Mouse (Mus musculus): ENCODE measurements around the gene Svbp.
A peak's percentile ranks its signal among the peaks of the same experiment; 100 is the strongest.

The Svbp gene

DNA sequence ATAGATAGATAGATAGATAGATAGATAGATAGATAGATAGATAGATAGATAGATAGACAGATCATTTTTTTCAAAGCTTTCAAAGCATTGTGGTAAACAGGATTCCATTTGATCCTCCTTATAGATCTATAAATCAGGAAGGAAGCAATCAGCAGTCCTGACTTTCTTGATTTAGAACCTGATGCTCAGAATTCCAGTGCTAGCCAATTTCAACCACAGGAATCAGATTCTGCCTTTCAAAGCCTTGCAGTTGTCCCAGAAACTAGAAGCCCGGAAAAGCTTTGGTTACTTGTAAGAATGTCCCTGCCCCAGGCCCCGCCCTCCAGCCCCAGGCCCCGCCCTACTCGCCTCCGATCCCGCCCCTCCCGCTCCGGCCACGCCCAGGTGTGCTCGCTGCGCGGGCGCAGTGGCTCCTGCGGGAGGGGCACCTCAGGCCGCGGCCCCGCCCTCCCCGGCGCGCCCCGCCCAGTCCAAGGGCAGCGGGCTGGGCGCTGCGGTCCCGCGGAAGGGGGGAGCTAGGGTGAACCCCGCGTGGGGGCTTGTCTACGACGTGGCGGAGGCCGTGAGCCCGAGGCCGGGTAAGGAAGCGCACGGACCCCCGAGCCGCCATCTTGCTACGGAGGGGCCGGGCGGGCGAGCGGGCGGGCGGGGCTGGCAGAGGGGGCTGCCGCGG is at the start of gene Svbp:
TSS of gene Svbp (plus strand) at position 398 of the 673 bp plus-strand sequence.
- peak; percentile 33 to 71 for DNase-seq (ENCODE audit: low read depth in 1 of 2, low spot score in 2 of 2)

DNA sequence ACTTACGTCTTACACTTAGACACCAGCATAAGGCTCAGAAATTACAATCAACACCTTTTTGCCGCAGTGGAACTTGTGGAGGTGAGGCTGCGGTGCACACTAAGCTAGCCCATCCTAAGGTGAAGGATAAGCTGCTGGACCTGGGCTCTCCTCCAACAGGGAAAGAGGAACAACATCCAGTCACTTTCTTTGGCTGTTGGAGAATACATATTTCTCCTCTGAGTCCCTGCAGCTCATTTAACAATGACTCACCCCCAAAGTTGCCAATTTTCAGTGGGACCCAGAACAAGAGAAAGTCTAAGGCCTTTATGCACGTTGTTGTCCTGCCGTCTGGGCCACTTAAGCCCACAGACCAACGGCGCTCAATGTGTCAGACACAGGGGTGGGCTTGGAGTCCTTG is 48.3 kb upstream of the Svbp start:
- DNase-seq (ENCODE audit: low read depth in 1 of 2, low spot score in 2 of 2), result no peak

DNA sequence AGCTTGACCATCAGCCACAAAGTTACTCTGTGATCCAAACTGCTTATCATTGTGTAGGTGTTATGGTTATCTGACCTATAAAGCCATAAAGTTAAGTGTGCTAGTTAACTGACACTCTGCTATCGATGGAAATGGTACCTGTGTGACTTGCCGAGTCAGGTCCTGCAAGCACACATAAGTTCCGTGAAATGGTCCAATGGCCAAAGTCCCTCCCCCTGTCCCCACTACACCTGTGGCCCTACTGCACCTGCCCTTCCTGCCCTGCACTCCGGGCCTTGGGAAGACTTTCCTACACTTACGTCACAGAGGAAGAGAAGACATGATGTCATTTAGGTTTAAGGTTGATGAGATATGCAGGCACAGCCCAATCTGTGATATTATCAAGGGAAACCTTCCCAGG is 47.8 kb upstream of the Svbp start:
- DNase-seq (ENCODE audit: low read depth in 1 of 2, low spot score in 2 of 2), result no peak

DNA sequence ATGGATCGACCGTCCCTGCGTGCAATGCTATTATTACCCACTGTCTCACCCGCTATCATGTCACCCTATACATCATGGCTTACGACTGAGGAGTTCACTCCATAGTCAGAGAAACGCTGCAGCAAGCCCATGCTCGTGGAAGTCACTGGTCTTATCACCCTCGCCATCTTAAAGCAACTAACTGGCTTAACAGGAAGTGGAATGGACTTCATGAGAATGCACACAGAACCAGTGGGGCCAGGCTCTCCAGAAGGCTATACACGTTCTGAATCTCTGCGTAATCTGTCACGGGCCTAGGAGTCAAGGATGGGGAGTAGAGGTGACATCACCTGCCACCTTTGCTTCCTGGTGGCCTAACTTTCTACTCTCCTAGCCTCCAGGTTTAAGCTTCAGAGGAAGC is 46.4 kb upstream of the Svbp start:
- DNase-seq (ENCODE audit: low read depth in 1 of 2, low spot score in 2 of 2), result no peak

DNA sequence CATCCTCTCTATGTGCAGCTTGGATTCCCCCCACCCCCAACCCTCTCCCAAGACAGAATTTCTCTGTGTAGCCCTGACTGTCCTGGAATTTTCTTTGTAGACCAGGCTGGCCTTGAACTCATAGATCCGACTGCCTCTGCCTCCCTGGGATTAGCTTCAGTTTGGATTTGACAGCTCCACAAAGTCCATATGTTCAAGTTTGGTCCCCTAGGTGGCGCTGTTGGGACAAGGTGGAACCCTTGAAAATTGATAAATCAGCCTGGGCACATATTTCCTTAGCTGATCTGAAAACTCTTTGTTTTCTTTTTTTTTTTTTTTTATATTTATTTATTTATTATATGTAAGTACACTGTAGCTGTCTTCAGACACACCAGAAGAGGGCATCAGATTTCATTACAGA is 37.9 kb upstream of the Svbp start:
- DNase-seq (ENCODE audit: low read depth in 1 of 2, low spot score in 2 of 2), result peak in 1 of 2 experiments; percentile 46

DNA sequence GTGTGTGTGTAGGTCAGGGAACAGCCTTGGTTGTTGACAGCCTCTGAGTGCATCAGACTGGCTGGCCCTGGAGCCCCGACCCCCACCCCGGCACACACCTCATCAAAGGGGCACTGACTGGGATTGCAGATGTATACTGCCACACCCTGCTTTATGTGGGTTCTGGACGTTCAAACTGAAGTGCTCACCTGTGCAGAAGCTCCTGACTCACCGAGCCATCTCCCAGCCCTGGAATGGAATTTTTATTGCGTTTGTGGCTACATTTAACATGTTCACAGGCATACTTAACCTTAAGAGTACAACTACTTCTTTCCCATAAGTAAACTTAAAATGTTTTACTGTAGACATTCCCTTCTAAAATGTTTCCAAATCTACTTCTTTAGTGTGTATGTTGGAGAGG is 37.2 kb upstream of the Svbp start:
- no peak for DNase-seq (ENCODE audit: low read depth in 1 of 2, low spot score in 2 of 2)

DNA sequence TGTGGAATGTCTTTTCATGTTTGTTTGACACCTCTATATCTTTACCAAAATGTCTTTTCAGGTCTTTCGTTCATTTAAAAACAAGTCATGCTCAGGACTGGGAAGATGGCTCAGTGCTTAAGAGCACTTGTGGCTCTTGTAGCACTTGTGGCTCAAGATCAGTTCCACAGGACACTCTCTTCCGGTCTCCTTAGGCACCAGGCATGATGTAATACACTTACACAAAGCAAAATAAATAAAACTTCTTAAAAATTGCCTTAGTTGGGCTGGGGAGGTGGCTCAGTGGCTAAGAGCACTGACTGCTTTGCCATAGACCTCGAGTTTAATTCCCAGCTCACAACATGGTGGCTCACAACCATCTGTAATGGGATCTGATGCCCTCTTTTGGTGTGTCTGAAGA is 33.7 kb upstream of the Svbp start:
- DNase-seq (ENCODE audit: low read depth in 1 of 2, low spot score in 2 of 2), result no peak

DNA sequence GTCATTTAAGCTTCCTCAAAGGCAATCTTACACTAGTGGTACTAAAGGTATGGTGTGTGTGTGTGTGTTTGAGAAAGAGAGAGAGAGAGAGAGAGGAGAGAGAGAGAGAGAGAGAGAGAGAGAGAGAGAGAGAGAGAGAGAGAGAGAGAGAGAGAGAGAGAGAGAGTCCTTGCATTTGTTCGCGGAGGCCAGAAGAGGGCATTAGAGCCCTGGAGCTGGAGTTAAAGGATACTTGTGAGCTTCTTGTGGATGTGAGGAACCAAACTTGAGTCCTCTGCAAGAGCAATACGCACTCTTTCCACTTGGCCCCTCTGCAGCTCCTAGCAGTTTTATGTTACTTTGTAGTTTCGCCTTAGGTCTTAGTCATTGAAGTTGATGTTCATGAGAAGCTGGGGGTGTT is 32.1 kb upstream of the Svbp start:
- DNase-seq (ENCODE audit: low read depth in 1 of 2, low spot score in 2 of 2), result no peak

DNA sequence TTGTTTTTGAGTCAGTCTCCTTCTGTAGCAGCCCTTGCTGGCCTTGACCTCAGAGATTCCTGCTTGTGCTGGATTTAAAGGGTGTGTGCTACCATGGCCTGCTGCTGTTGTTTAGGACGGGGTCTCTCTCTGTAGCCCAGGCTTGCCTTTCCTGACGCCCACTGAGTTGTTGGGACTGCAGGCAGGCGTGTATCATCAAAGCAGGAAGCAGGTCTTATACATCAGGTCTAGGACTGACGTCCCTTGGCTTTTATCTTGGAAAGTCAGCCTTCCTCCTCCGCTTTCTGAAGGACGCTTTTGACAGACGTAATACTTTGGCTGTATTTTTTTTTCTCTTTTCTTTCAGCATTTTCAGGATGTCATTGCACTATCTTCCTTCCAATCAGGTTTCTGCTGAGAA is 29.2 kb upstream of the Svbp start:
- DNase-seq (ENCODE audit: low read depth in 1 of 2, low spot score in 2 of 2), result no peak

DNA sequence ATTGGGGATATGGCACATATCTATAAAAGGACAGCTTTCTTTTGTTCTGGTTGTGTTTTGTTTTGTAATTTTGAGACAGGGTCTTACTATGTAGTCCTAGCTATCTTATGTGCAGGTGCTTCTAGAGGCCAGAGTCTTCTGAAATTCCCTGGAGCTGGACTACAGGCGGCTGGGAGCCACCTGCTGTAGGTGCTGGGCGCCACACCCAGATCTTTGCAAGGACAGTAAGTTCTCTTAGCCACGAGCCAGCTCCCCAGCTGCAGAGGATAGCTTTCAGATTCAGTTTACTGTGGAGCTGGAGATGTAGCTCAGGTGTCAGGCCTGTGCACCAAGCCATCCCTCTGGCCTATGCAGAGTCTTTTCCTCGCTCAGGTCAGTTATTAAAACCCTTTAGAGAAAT is 28.0 kb upstream of the Svbp start:
- DNase-seq (ENCODE audit: low read depth in 1 of 2, low spot score in 2 of 2), result no peak

DNA sequence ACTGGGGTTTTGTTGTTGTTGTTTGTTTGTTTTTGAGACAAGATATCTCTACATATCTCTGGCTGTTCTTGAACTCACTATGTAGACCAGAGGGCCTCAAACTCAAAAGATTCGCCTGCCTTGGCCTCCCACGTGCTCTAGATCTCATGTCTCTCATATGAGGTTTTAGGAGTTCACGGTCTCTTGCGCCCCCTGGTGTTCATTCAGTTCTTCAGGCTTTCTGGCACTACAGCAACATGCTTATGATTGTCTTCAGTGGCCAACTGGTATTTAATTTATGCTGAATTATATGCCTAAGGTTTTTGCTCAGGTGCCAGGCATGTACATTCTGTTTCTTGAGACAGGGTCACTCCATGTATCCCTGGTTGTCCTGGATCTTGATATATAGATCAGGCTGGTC is 27.4 kb upstream of the Svbp start:
- peak; percentile 30 to 69 for DNase-seq (ENCODE audit: low read depth in 1 of 2, low spot score in 2 of 2)

DNA sequence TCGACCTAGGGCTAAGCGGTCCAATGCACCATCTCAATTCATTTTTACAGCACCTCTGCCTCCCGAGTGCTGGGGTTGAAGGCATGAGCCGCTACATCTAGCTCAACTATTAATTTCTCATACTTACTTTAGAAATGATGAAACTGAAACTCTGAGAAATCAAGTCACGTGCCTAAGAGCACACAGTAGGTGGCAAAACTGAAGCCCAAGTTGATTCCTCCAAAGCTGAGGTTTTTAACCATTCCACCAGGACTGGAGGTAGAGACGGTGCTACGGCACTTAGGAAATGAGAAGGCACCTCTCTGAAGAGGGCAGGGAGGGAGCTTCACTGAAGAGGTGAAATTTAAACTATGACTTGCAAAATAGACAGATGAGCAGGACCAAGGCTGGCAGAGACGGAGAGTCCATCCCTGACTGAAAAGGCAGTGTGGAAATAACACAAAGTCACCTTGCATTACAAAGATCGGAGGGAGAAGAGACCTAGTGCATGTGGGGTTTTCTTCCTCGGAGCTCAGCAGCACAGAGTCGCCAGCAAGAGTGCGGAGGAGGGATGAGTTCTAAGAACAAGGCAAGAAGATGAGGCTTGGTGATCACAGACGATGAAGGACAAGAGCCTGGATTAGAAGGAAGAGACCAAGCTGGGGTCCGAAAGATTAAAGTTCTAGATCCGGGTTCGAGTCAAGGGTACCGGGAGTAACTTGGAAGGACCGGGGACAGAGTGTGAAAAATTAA is 22.0 kb upstream of the Svbp start:
- no peak for DNase-seq (ENCODE audit: low read depth in 1 of 2, low spot score in 2 of 2)

DNA sequence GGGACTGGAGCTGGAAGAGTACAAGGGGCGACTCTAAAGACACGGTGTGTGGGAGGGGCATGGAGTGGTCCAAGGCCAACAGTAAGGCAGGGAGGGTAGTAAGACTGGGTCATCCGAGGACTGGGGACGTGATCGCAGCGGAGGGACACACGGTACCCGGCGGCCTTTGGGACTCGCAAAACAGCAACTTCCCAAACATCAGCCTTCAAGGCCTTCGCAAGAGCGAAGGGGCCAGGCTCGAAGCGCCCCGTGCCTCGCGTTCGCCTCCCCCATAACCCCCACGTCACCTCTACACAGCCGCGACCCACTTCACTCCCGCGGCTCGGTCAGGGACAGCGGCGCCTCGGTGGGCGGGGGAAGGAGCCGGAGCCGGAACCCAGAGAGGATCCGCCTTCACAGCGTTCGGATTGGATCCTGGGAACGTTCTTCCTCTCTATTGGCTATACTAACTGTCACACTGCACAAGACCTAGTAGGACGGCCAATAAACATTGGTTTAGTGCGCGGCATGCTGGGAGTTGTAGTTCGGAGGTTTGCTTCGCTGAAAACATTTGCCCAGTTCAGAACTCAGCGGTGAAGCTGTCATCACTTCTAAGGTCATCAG is 21.2 kb upstream of the Svbp start, which contains the start of gene Zfp691:
TSS of gene Zfp691 (minus strand) at position 345 of the 603 bp plus-strand sequence.
- DNase-seq (ENCODE audit: low read depth in 1 of 2, low spot score in 2 of 2), result peak; percentile 80 to 85

DNA sequence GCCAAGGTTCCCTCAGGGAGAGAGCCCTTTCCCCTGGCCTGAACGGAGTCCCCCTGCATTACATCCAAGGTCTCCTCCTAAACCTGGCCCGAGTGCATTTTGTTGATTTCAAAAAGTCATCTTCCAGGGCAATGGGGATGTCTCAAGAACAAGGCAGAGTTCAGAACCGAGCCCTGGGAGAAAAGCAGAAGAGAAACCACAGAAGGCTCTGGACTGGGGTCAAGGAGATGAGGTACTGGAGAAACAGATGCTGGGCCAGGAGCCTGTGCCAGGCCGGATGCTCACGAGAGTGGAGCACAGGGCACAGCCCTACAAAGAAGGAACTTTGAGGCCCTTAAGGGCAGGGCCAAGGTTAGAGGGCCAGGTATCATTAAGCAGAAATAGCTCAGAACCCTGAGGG is 17.4 kb upstream of the Svbp start:
- peak in 1 of 2 experiments; percentile 34 for DNase-seq (ENCODE audit: low read depth in 1 of 2, low spot score in 2 of 2)

DNA sequence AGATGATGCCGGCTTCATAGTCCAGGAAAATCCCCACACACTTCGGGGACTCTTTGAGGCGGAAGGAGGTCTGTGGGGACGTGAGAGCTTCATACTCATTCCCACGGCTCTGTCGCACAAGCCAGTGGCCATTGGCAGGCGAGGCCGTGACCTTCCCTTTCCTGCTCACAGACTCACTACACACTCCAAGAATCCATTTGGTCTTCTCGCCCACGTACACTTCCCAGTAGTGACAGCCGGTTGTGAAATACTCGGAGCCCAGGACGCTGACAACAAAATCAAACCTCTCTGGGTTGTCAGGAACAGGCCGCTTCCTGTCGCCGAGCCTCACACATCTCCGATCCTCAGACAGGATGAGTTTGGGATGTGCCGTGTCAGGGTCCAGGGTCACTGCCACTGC is 16.8 kb upstream of the Svbp start:
- DNase-seq (ENCODE audit: low read depth in 1 of 2, low spot score in 2 of 2), result no peak

DNA sequence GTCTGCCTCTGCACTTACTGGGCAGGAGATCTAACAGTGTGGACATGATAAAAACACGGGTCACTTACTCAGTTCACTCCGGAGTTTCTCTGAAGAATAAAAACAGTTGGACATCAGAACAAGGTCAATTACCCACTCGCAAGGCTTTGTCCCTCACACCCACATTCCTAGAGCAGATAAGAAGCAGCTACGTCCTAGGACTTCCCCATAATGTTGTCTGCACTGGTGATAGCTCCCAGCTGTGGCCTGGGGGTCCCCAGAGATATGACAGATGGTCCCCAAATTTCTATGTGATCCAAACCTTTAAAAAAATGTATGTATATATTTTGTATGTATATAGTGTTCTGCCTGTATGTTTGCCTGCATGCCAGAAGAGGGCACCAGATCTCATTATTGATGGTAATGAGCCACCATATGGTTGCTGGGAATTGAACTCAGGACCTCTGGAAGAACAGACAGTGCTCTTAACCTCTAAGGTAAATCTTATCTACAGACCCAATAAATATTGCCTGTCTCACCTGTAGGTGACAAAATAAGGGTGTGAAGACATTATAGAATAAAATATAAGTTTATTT is 14.9 kb upstream of the Svbp start:
- no peak for DNase-seq (ENCODE audit: low read depth in 1 of 2, low spot score in 2 of 2)

DNA sequence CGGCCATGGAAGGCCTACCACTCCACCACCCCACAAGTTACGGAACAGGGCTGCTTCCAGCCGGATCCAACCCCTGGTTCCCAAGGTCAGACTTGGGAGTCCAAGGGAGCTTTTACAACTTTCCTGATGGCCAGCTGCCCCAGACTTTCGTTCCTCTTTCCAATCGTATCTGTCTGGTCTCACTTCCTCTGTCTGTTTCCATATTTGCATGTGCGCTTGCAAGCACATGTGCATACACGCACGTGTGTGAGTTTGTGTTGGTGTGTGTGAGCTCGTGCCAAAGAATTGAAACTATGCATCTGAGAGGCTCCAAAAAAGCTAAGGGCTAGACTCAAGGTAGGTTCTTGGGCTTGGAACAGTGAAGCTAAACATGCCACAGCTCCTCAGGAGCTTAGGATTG is 13.7 kb upstream of the Svbp start:
- peak; percentile 28 to 50 for DNase-seq (ENCODE audit: low read depth in 1 of 2, low spot score in 2 of 2)

DNA sequence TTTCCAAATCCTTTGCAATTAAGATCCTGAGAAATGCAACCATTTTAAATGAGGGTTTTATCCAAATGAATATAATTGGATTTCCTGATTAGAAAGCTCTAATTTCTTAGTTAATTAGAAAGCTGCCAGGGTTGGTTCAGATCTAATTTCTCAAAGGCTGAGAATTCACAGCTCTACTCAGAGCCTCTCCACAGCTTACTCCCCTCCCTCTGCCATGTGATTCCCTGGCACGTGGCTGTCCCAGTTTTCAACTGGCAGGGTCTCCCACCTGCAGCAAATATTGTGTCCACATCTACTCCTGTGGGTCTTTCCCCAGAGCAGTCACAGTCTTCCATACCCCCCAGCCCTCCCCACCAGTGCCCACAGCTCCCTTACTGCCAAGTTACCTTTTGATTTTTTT is 11.6 kb upstream of the Svbp start:
- no peak for DNase-seq (ENCODE audit: low read depth in 1 of 2, low spot score in 2 of 2)

DNA sequence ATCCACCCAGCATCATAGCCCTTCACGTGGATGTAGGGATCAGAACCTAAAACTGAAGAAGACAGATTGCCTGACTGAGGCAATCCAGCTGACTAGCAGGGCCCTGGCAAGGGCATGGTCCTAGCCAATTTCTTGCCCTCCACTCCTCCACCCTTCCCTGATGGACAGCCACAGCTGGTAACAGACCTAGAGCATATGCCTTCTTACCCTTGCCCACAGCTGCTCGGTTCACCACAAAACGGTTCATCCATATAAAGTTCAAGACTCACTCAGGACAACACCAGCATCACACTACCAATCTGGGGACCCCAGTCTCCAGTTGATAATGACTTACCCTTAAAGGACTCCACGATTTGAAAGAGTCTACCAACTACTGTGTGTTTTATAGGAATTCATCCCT is 9.3 kb upstream of the Svbp start:
- no peak for DNase-seq (ENCODE audit: low read depth in 1 of 2, low spot score in 2 of 2)

DNA sequence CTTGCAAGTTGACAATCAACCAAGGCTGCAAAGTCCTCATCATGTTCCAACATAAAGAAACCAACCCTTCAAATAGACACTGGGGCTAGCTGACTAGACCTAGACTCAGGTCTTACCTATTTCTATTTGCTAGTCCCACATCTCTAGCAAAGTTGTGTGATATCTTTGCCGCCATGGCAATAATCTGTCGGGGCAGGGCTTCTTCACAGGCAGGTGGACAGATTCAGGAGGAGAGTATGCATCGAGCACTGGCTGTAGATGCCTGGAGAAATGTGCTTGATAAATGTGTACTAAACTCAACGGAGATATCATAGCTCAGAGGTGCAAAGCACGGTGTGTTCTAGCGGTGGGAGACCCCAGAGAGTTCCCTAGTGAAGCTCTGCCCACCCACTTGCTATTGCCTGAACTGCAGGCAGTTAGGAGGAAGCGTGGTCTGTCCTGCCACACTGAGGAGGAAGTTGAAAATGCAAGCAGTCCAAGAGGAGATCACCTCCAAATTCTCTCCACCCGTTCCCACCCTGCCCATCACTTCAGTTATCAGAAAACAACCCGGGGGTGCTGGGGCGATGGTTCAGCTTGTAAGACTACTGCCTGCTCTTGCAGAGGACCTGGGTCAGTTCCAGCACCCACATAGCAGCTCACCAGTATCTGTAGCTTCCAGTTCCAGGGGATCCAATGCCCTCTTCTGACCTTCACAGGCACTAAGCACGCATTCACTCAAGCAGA is 6.9 kb upstream of the Svbp start:
- DNase-seq (ENCODE audit: low read depth in 1 of 2, low spot score in 2 of 2), result no peak

DNA sequence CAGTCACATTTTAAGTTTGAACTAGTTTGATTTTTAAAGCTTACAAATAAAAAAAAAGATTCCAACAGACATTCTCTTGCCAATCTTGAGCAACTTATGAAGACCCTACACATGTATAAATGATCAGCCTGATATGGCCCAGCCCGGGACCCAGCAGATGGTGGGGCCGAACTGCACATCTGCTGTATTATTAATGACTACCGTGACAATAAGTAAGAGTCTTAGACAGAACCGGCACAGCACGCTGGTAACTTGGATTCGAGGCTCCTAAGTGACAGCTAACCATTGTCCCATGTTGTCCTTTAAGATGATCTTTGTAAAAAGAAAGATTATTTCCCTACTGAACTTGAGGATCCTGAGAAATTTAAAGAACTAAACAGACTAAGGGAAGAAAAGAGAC is 5.7 kb upstream of the Svbp start:
- no peak for DNase-seq (ENCODE audit: low read depth in 1 of 2, low spot score in 2 of 2)
